Mouse (Mus musculus) olfactory bulb, adult 2 months (tissue): ENCODE measurements at regions not wholly inside any gene's neighbourhood (a gene's known extent, or its start where the extent isn't known, plus 50 kb on each side); places are given as distances from the start of the nearest gene placed in this dataset.

ENCODE experiments used
- CTCF ChIP-seq: fragments of 200-500 bp; IDR thresholded peaks from 2 replicates; pipeline ENCODE4 v1.5.1; 2012; ENCODE audit warnings: low read depth, mild to moderate bottlenecking, low read length, moderate library complexity; ENCODE audit not compliant: insufficient read depth
- POLR2A ChIP-seq: fragments of 200-500 bp; IDR thresholded peaks from 2 replicates; pipeline ENCODE4 v1.6.1; 2012; ENCODE audit warnings: mild to moderate bottlenecking, low read depth, low read length, moderate library complexity; ENCODE audit not compliant: insufficient read depth

DNA sequence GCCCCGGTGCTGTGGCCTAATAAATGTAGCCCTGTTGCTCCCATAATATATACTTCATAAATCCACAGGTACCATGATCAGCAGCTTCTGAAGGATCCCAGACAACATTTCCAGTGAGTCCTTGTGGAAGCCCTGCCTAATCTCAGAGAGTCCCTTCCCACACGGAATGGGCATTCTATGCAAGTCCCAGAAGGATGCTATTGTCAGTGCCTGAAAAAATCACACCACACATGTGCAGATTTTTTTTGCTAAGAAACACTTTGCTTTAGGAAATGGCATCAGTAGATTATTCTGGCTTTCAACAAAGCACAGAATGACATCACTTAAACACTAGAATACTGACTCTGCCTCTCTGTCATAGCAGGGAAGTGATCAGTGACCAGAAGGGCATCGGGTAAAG is 456.6 kb upstream of the Cdh5 start:
- TF ChIP-seq CTCF (no peak), POLR2A (no peak)
